19 mouse cellular contexts compared by ENCODE assay signal in the genomic region with DNA sequence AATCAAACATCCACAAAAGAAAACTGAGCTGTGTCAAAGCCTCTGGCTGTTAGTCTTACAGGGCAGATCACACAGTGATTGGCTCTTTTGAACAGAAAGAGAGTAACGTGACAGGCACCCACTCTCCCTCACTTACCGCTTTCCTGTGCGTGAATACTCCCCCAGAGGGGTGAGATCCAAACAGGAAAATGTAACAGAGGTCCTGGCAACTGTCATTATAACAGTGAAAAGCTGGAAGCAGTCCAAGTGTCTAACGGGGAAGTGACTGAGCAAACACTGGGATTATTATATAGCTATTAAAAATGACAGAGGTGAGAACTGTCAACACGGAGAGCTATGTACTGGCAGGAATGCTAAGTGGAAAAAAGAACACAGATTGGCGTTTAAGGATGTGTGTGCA. TPM values are rescaled to one million over a fixed set of nuclear protein-coding genes. Genes with fewer than 3 reads are reported as not detected.
DNase-seq lines count a peak whose midpoint lies in the region; ATAC-seq and TF ChIP-seq lines count a peak whose summit lies in the region.
"Had no signal": no experiment of that assay in that cellular context is flagged by ENCODE, and none has a peak within 500 bp of the region (broad histone marks: within the 10 kb centered on the region; RNA-seq: fewer than 3 reads in every experiment).

No protein-coding gene starts in this region.

- H3K4me2 ChIP-seq in lung, embryonic 14.5 days = no peak overlapping the region
- H3K4me2 ChIP-seq in heart, embryonic 16.5 days (ENCODE audit: low read depth, low read length) = no peak overlapping the region
- no peak overlapping the region for H3K4me2 ChIP-seq in hindbrain, embryonic 13.5 days
- H3K4me2 ChIP-seq: limb, embryonic 15.5 days; liver, embryonic 15.5 days; midbrain, embryonic 11.5 days; neural tube, embryonic 12.5 days had no signal

- H3K27me3 ChIP-seq in lung, embryonic 14.5 days (ENCODE audit: insufficient read depth, low read length) = no peaks in the 10 kb centered on the region
- no peaks in the 10 kb centered on the region for H3K27me3 ChIP-seq in heart, embryonic 16.5 days (ENCODE audit: control insufficient read depth, insufficient read depth, low read length)
- H3K27me3 ChIP-seq in hindbrain, embryonic 13.5 days = no peaks in the 10 kb centered on the region
- H3K27me3 ChIP-seq: limb, embryonic 15.5 days; liver, embryonic 15.5 days; neural tube, embryonic 12.5 days; Patski had no signal

- 25% methylated on average over 6 of the region's 6 CpGs for WGBS in lung, embryonic 14.5 days
- WGBS in lung, adult 2 months = 21% methylated on average over 6 of the region's 6 CpGs
- 22% methylated on average over 6 of the region's 6 CpGs for WGBS in heart, embryonic 16.5 days
- WGBS in hindbrain, embryonic 13.5 days = 43% methylated on average over 6 of the region's 6 CpGs

- no peak overlapping the region for H3K9ac ChIP-seq in lung, embryonic 14.5 days
- H3K9ac ChIP-seq in heart, embryonic 16.5 days (ENCODE audit: low read length) = no peak overlapping the region
- H3K9ac ChIP-seq in hindbrain, embryonic 13.5 days = no peak overlapping the region
- H3K9ac ChIP-seq: limb, embryonic 15.5 days; liver, embryonic 15.5 days; neural tube, embryonic 12.5 days had no signal

- no peak overlapping the region for H3K4me3 ChIP-seq in lung, embryonic 14.5 days (ENCODE audit: low read depth, low read length)
- H3K4me3 ChIP-seq in lung, adult 2 months (replicated peaks; ENCODE audit: extremely low read depth, low read depth, low read length) = no peak overlapping the region
- H3K4me3 ChIP-seq in brown adipose tissue, adult 24 weeks (ENCODE audit: insufficient read depth, low read depth, low read length) = no peak overlapping the region
- H3K4me3 ChIP-seq in heart, embryonic 16.5 days (ENCODE audit: low read length) = no peak overlapping the region
- H3K4me3 ChIP-seq in hindbrain, embryonic 13.5 days = no peak overlapping the region
- H3K4me3 ChIP-seq: gastrocnemius, adult 2 months; limb, embryonic 15.5 days; liver, embryonic 15.5 days; neural tube, embryonic 12.5 days had no signal

- TF ChIP-seq POLR2A in lung, adult 2 months (IDR thresholded peaks at IDR 0.05; ENCODE audit: borderline replicate concordance, extremely low read depth, low read depth, low read length) = no peak

- DNase-seq in lung, embryonic 14.5 days = peak; percentile 62
- no peak for DNase-seq in lung, adult 2 months
- no peak for DNase-seq in layer of hippocampus, adult 9-10 months (ENCODE audit: low spot score)
- DNase-seq in frontal cortex, postnatal 10 days (ENCODE audit: low spot score in 2 of 2) = no peak
- DNase-seq: adrenal gland, postnatal 25 days; cerebellum, adult 8-10 months; gastrocnemius, adult 2 months; kidney, adult 11 months; layer of hippocampus, postnatal 36 days had no signal

- no peaks in the 10 kb centered on the region for H3K36me3 ChIP-seq in lung, embryonic 14.5 days (ENCODE audit: insufficient read depth)
- no peaks in the 10 kb centered on the region for H3K36me3 ChIP-seq in heart, embryonic 16.5 days (ENCODE audit: control insufficient read depth, insufficient read depth)
- H3K36me3 ChIP-seq in hindbrain, embryonic 13.5 days = no peaks in the 10 kb centered on the region
- H3K36me3 ChIP-seq: limb, embryonic 15.5 days; liver, embryonic 15.5 days; neural tube, embryonic 12.5 days had no signal

- H3K27ac ChIP-seq in lung, embryonic 14.5 days (ENCODE audit: low read depth) = no peak overlapping the region
- peak overlapping the region; percentile 64 for H3K27ac ChIP-seq in brown adipose tissue, adult 24 weeks (replicated peaks; ENCODE audit: low read depth, low read length)
- H3K27ac ChIP-seq in heart, embryonic 16.5 days (ENCODE audit: low read length) = no peak overlapping the region
- no peak overlapping the region for H3K27ac ChIP-seq in hindbrain, embryonic 13.5 days
- H3K27ac ChIP-seq: gastrocnemius, adult 2 months; hindbrain, postnatal 0 days; limb, embryonic 15.5 days; liver, embryonic 15.5 days; neural tube, embryonic 12.5 days; stomach, postnatal 0 days had no signal

- no peak for TF ChIP-seq CTCF in lung, embryonic 14.5 days (IDR thresholded peaks at IDR 0.05; ENCODE audit: low read depth)
- TF ChIP-seq CTCF in lung, adult 2 months (IDR thresholded peaks at IDR 0.05; ENCODE audit: insufficient read depth, low read length) = no peak

- H3K9me3 ChIP-seq in lung, embryonic 14.5 days (ENCODE audit: low read depth, low read length) = no peaks in the 10 kb centered on the region
- H3K9me3 ChIP-seq in heart, embryonic 16.5 days (replicated peaks; ENCODE audit: control insufficient read depth, low read length) = no peaks in the 10 kb centered on the region
- no peaks in the 10 kb centered on the region for H3K9me3 ChIP-seq in hindbrain, embryonic 13.5 days
- H3K9me3 ChIP-seq: limb, embryonic 15.5 days; liver, embryonic 15.5 days; neural tube, embryonic 12.5 days had no signal

- no peak for ATAC-seq in lung, embryonic 14.5 days (ENCODE audit: insufficient read depth)
- 0 out of 2 replicates have a peak, but pooled peaks have one; percentile 31 for ATAC-seq in heart, embryonic 16.5 days (replicated peaks; ENCODE audit: extremely low read depth, insufficient read depth, low FRiP score)
- no peak for ATAC-seq in hindbrain, embryonic 13.5 days (ENCODE audit: low FRiP score)
- ATAC-seq: hindbrain, postnatal 0 days; Patski had no signal

- no peaks in the 10 kb centered on the region for H3K4me1 ChIP-seq in lung, embryonic 14.5 days (ENCODE audit: insufficient read depth)
- H3K4me1 ChIP-seq in lung, adult 2 months (ENCODE audit: control insufficient read depth, insufficient read depth, low read length) = no peaks in the 10 kb centered on the region
- peaks cover 2% of the 10 kb centered on the region; the same call in 1 of the 2 replicates for H3K4me1 ChIP-seq in brown adipose tissue, adult 24 weeks (ENCODE audit: control insufficient read depth, insufficient read depth, insufficient read length, low read length)
- peaks cover 11% of the 10 kb centered on the region for H3K4me1 ChIP-seq in heart, embryonic 16.5 days (ENCODE audit: control insufficient read depth, insufficient read depth, low read length)
- H3K4me1 ChIP-seq in hindbrain, embryonic 13.5 days (replicated peaks) = peaks cover 13% of the 10 kb centered on the region

RNA-seq across cellular contexts. Expression of a gene that starts 4.9 kb away (rescaled TPM):
- 0.43 and 0.83 TPM in 2 replicates for polyA plus RNA-seq in lung, embryonic 14.5 days (2014; fragmentation: Nextera tagmentation; extraction: Ambion mirVana)
- 1.2 and 1.7 TPM in 2 replicates for polyA plus RNA-seq in lung, adult 2 months (2012; rRNA removed)
- 2.8 and 22.1 TPM in 2 replicates for polyA plus RNA-seq in brown adipose tissue, adult 24 weeks (2012; ENCODE audit: insufficient read depth, insufficient read length, missing spikeins)
- polyA plus RNA-seq in heart, embryonic 16.5 days (2015; fragmentation: Nextera tagmentation; extraction: Ambion mirVana) = 8.9 and 9.9 TPM in 2 replicates
- 3.2 and 3.8 TPM in 2 replicates for polyA plus RNA-seq in hindbrain, embryonic 13.5 days (2015; fragmentation: Nextera tagmentation; extraction: Ambion mirVana)

RNA-seq across cellular contexts. Expression of a gene that starts 34.8 kb away (rescaled TPM):
- polyA plus RNA-seq in lung, embryonic 14.5 days (2014; fragmentation: Nextera tagmentation; extraction: Ambion mirVana) = 119 and 120 TPM in 2 replicates
- 35.8 and 55.7 TPM in 2 replicates for polyA plus RNA-seq in lung, adult 2 months (2012; rRNA removed)
- 37.6 and 45.3 TPM in 2 replicates for polyA plus RNA-seq in brown adipose tissue, adult 24 weeks (2012; ENCODE audit: insufficient read depth, insufficient read length, missing spikeins)
- polyA plus RNA-seq in heart, embryonic 16.5 days (2015; fragmentation: Nextera tagmentation; extraction: Ambion mirVana) = 71.5 and 77.1 TPM in 2 replicates
- polyA plus RNA-seq in hindbrain, embryonic 13.5 days (2015; fragmentation: Nextera tagmentation; extraction: Ambion mirVana) = 78.4 and 84.6 TPM in 2 replicates

RNA-seq across cellular contexts. Expression of a gene that starts 56.4 kb away (rescaled TPM):
- 12.0 and 13.9 TPM in 2 replicates for polyA plus RNA-seq in lung, embryonic 14.5 days (2014; fragmentation: Nextera tagmentation; extraction: Ambion mirVana)
- 26.9 and 31.6 TPM in 2 replicates for polyA plus RNA-seq in lung, adult 2 months (2012; rRNA removed)
- 17.1 and 20.7 TPM in 2 replicates for polyA plus RNA-seq in brown adipose tissue, adult 24 weeks (2012; ENCODE audit: insufficient read depth, insufficient read length, missing spikeins)
- polyA plus RNA-seq in heart, embryonic 16.5 days (2015; fragmentation: Nextera tagmentation; extraction: Ambion mirVana) = 14.7 TPM in 2 replicates
- 27.1 and 27.2 TPM in 2 replicates for polyA plus RNA-seq in hindbrain, embryonic 13.5 days (2015; fragmentation: Nextera tagmentation; extraction: Ambion mirVana)
